Mouse (Mus musculus) hindbrain, embryonic 14.5 days (tissue): Measurements from ENCODE around the gene Il6ra. TPM values are rescaled to one million over a fixed set of nuclear protein-coding genes. Genes with fewer than 3 reads are reported as not detected.

Experiments used
- ATAC-seq: fragments of 200-750 bp; cut with Nextera tagmentation; 2 replicates; pipeline ENCODE4 v1.8.0; 2017; ENCODE audit warnings: moderate number of reproducible peaks, mild to moderate bottlenecking, moderate TSS enrichment, moderate library complexity; ENCODE audit not compliant: low FRiP score
- DNase-seq: peaks from one replicate; pipeline ENCODE4 v3.0.0-alpha.2; 2015; ENCODE audit warnings: low spot score
- H3K27ac ChIP-seq: fragments of 300-500 bp; sonication (generic); 2 replicates; pipeline ENCODE4 v1.5.1; 2014; ENCODE audit warnings: mild to moderate bottlenecking, moderate library complexity
- H3K27me3 ChIP-seq: fragments of 300-500 bp; sonication (generic); 2 replicates; pipeline ENCODE4 v1.6.1; 2014; ENCODE audit warnings: mild to moderate bottlenecking, low read length, mixed read lengths; ENCODE audit not compliant: control insufficient read depth, insufficient read depth
- H3K36me3 ChIP-seq: fragments of 300-500 bp; sonication (generic); replicated peaks from 2 replicates; pipeline ENCODE4 v1.6.1; 2014; ENCODE audit not compliant: control insufficient read depth, insufficient read depth
- H3K4me1 ChIP-seq: fragments of 300-500 bp; sonication (generic); replicated peaks from 2 replicates; pipeline ENCODE4 v1.6.1; 2014; ENCODE audit warnings: antibody characterized with exemption, low read length, mixed read lengths; ENCODE audit not compliant: control insufficient read depth, insufficient read depth
- H3K4me2 ChIP-seq: fragments of 300-500 bp; sonication (generic); replicated peaks from 2 replicates; pipeline ENCODE4 v1.6.1; 2014; ENCODE audit warnings: mild to moderate bottlenecking, moderate library complexity
- H3K4me3 ChIP-seq: fragments of 300-500 bp; sonication (generic); replicated peaks from 2 replicates; pipeline ENCODE4 v1.5.1; 2014; ENCODE audit warnings: mild to moderate bottlenecking, low read length
- H3K9ac ChIP-seq: fragments of 300-500 bp; sonication (generic); 2 replicates; pipeline ENCODE4 v1.6.1; 2014
- H3K9me3 ChIP-seq: fragments of 300-500 bp; sonication (generic); 2 replicates; pipeline ENCODE4 v1.6.1; 2016; ENCODE audit warnings: low read length; ENCODE audit not compliant: control insufficient read depth
- WGBS: fragments of 180-500 bp; shearing (Covaris S2); extraction: QIAGEN DNeasy Blood & Tissue Kit; methylation state at CpG from one replicate; pipeline ENCODE4 v1.1.7; 2014; 5-methylcytosine and 5-hydroxymethylcytosine counted together
- polyA plus RNA-seq: library from polyadenylated mRNA; unstranded; fragments of >200 nt; fragmentation: Nextera tagmentation; extraction: Ambion mirVana; gene quantifications from 2 replicates; pipeline ENCODE4 v1.2.1, GENCODE M21; 2014

The Il6ra gene
- polyA plus RNA-seq, 1 experiment from 2014 or later: 1.0 TPM

- WGBS: 82% methylated on average over 4 of the region's 4 CpGs
- no peak overlapping the region for H3K9ac ChIP-seq
- H3K9me3 ChIP-seq: no peaks in the 10 kb centered on the region
- H3K27ac ChIP-seq: no peak overlapping the region
- DNase-seq (no peak), ATAC-seq (no peak)
- H3K4me2 ChIP-seq: no peak overlapping the region
- peaks cover 32% of the 10 kb centered on the region for H3K27me3 ChIP-seq
- peaks cover 5% of the 10 kb centered on the region; the same call in 1 of the 2 replicates for H3K4me1 ChIP-seq
- no peak overlapping the region for H3K4me3 ChIP-seq
- no peaks in the 10 kb centered on the region for H3K36me3 ChIP-seq
These were observed 1.7 kb upstream of the Il6ra start for GRCm38 (mm10) chr3:89914700-89915099.

DNA sequence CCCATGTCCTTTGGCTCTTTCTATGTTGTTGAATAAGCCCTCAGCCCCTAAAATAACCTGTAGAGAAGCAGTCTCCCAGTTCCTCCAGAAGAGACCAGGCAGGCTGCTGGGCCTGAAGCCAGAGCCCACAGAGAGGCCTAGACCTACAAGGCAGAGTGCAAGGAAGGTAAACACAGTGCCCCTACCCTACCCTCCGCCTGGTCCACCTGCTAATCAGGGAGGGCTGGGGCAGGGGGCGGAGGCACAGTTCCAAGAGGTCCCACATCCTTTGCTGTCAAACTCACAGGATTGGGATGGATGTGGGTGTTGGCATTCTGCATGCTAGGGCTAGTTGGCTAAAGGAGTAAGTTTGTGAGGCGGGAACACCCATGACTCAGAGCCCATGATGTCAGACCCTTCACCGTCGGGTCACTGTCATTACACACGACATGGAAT is 871 bp downstream of the Il6ra start:
- 33% methylated on average over 6 of the region's 6 CpGs for WGBS
- H3K4me1 ChIP-seq: peaks cover 5% of the 10 kb centered on the region; the same call in 1 of the 2 replicates
- H3K9ac ChIP-seq: no peak overlapping the region
- ATAC-seq: peak; percentile 47; the same call in 1 of the 2 replicates
- no peaks in the 10 kb centered on the region for H3K9me3 ChIP-seq
- no peak overlapping the region for H3K27ac ChIP-seq
- peaks cover 32% of the 10 kb centered on the region for H3K27me3 ChIP-seq
- H3K4me3 ChIP-seq: peak overlapping the region; percentile 52
- peak overlapping the region; percentile 97; the same call in 1 of the 2 replicates for H3K4me2 ChIP-seq
- no peaks in the 10 kb centered on the region for H3K36me3 ChIP-seq
- DNase-seq: no peak

GRCm38 (mm10) chr3:89911207-89911606 is 1.8 kb downstream of the Il6ra start:
- no peak for ATAC-seq
- no peaks in the 10 kb centered on the region for H3K9me3 ChIP-seq
- WGBS: 83% methylated on average over 3 of the region's 3 CpGs

DNA sequence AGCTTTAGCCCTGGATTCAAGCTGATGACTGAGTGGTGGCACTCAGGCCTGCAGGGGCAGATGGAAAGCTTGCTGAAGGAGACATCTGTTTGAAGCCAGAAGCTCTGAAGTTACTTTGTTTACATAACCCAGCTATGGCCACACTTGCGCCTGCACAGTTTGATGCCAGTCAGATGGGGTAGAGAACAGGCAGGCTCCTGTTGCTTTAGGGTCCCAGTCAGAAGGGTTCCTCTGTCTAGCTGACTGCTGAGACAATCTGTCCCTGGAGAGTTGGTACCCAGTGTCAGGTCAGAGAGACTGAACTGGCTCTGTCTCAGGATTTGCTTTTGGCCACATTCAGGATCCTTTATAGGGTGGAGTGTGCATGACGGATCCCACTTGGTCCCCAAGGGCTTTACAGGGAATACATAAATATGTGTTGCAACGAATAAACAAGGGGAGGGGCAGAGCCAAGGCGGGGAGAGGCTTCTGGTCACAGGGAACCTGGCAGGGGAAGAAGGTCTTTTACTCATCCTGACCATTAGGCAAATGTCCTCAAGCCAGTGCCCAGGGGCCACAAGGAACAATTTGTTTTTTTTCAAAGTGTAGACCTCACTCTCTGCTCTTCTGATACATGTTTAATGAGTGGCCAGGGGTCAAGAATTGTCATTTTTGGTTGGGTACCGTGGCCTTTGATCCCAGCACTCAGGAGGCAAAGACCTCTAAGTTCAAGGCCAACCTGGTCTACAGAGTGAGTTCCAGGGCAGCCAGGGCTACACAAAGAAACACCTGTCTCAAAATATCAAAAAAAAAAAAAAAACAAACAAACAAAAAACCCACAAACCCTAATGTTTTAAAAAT is 3.1 kb downstream of the Il6ra start:
- DNase-seq (no peak), ATAC-seq (no peak)
- no peak overlapping the region for H3K4me2 ChIP-seq
- H3K4me1 ChIP-seq: peaks cover 5% of the 10 kb centered on the region; the same call in 1 of the 2 replicates
- no peaks in the 10 kb centered on the region for H3K9me3 ChIP-seq
- WGBS: 59% methylated on average over 5 of the region's 5 CpGs
- H3K9ac ChIP-seq: no peak overlapping the region
- peaks cover 32% of the 10 kb centered on the region for H3K27me3 ChIP-seq
- H3K36me3 ChIP-seq: no peaks in the 10 kb centered on the region
- no peak overlapping the region for H3K4me3 ChIP-seq
- no peak overlapping the region for H3K27ac ChIP-seq

More at GRCm38 (mm10) chr3:89911207-89911606, 1.8 kb downstream of the Il6ra start:
- H3K4me2 ChIP-seq: no peak overlapping the region
- H3K4me3 ChIP-seq: no peak overlapping the region
- peaks cover 32% of the 10 kb centered on the region for H3K27me3 ChIP-seq
- H3K27ac ChIP-seq: no peak overlapping the region
- H3K4me1 ChIP-seq: peaks cover 5% of the 10 kb centered on the region; the same call in 1 of the 2 replicates
- no peak overlapping the region for H3K9ac ChIP-seq
- H3K36me3 ChIP-seq: no peaks in the 10 kb centered on the region
- DNase-seq: no peak

DNA sequence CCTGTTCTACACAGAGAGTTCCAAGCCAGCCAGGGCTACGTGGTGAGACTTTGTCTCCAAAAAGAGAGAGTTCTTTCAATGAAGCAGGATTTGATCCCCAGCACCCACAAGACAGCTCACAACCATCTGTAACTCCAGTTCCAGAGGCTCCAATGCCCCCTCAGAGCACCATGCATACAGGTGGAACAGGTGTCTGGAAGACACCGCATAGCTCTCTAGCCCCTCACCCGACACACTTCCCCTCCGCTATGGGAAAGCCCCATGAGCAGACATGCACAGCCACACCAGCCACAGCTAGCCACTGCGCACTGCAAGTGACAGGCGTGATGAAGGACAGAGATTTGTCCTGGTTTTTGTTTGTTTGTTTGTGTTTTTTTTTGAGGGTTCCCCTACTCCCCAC is 4.2 kb downstream of the Il6ra start:
- no peak overlapping the region for H3K9ac ChIP-seq
- 90% methylated on average over 6 of the region's 6 CpGs for WGBS
- peaks cover 5% of the 10 kb centered on the region; the same call in 1 of the 2 replicates for H3K4me1 ChIP-seq
- peaks cover 21% of the 10 kb centered on the region for H3K27me3 ChIP-seq
- H3K4me3 ChIP-seq: no peak overlapping the region
- H3K9me3 ChIP-seq: no peaks in the 10 kb centered on the region
- H3K4me2 ChIP-seq: no peak overlapping the region
- H3K36me3 ChIP-seq: no peaks in the 10 kb centered on the region
- ATAC-seq (no peak), DNase-seq (no peak)
- H3K27ac ChIP-seq: no peak overlapping the region

DNA sequence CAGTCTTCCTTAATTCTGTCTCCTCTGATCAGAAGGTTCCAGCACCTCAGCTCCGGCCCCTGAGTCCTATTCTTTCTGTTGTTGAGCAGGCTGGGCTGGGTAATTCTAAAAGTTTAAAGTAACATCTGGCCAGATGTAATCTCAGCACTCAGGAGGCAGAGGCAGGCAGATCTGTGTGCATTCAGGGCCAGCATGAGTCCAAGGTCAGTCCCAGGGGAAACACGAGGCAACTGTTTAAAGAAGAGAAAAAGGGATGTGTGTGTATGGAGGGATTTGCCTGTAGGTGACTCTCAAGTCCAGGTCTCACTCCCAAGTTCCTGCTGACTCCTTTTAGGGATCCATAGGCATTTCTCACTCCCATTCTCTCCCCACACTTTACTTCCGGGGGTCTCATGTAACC is 5.2 kb downstream of the Il6ra start:
- ATAC-seq (no peak), DNase-seq (no peak)
- 85% methylated on average over 3 of the region's 3 CpGs for WGBS
- Histone ChIP-seq H3K4me3 (no peak overlapping the region), H3K4me2 (no peak overlapping the region), H3K27ac (no peak overlapping the region), H3K27me3 (peaks cover 16% of the 10 kb centered on the region), H3K4me1 (0 out of 2 replicates have a peak, but pooled peaks cover 5% of the 10 kb centered on the region), H3K9ac (no peak overlapping the region), H3K9me3 (no peaks in the 10 kb centered on the region), H3K36me3 (no peaks in the 10 kb centered on the region)

- Histone ChIP-seq H3K36me3 (no peaks in the 10 kb centered on the region), H3K27ac (no peak overlapping the region), H3K27me3 (no peaks in the 10 kb centered on the region), H3K9ac (no peak overlapping the region), H3K9me3 (no peaks in the 10 kb centered on the region), H3K4me2 (no peak overlapping the region), H3K4me3 (no peak overlapping the region), H3K4me1 (no peaks in the 10 kb centered on the region)
- no peak for ATAC-seq
- whole genome bisulfite sequencing: 70% methylated on average over 8 of the region's 8 CpGs
- no peak for DNase-seq
These were observed 13.5 kb downstream of the Il6ra start for GRCm38 (mm10) chr3:89899511-89899908.

DNA sequence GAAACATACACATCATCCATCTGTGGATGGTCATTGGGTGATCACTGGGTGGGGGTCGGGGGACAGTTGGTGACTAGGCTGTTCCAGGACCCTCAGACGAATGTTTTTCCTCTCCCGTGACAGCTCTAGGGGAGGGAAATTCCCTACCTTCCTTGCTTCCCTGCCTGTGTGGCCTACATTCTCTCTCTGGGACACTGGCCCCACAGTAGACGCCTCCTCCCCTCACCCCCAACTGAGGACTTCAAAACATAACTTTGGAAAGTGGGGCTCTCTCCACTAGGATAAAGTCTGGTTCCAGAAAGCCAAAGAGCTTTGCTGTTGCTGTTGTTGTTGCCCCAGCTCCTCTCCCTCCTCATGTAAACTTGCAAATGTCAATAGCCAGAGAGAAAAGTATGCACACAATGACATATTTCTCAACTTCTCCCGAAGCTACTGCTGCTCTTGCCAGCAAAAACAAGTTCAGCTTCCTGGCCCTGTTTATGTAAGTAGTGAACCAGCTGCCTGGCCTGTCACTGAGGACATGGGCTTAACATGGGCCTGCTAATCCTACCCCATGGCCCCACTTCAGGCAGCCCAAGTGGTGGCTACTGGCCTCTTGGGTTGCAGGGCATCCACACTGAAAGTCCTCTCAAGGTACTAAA is 14.0 kb downstream of the Il6ra start:
- ATAC-seq (no peak), DNase-seq (no peak)
- Histone ChIP-seq H3K4me3 (no peak overlapping the region), H3K9me3 (no peaks in the 10 kb centered on the region), H3K9ac (no peak overlapping the region), H3K36me3 (no peaks in the 10 kb centered on the region), H3K27ac (no peak overlapping the region), H3K27me3 (no peaks in the 10 kb centered on the region), H3K4me2 (no peak overlapping the region), H3K4me1 (no peaks in the 10 kb centered on the region)
- WGBS: 66% methylated on average over 5 of the region's 5 CpGs

GRCm38 (mm10) chr3:89898011-89898410 is 15.0 kb downstream of the Il6ra start:
- Histone ChIP-seq H3K4me1 (no peaks in the 10 kb centered on the region), H3K4me2 (no peak overlapping the region), H3K4me3 (no peak overlapping the region), H3K9me3 (no peaks in the 10 kb centered on the region), H3K27ac (no peak overlapping the region), H3K27me3 (no peaks in the 10 kb centered on the region), H3K9ac (no peak overlapping the region), H3K36me3 (no peaks in the 10 kb centered on the region)
- DNase-seq (no peak), ATAC-seq (no peak)
- WGBS: 77% methylated on average over 10 of the region's 10 CpGs
